Mouse (Mus musculus) gastrocnemius, adult 18-20 months (tissue): ENCODE measurements around the gene Nrp2. TPM values are rescaled to one million over a fixed set of nuclear protein-coding genes. Genes with fewer than 3 reads are reported as not detected.

ENCODE experiments used
- DNase-seq: peaks from one replicate; pipeline ENCODE4 v3.0.0; 2021; ENCODE audit warnings: low spot score
- total RNA-seq, 2 experiments: library from RNA; stranded (reverse); gene quantifications; 2 replicates each; pipeline ENCODE4 v1.2.3; 2021

Gene Nrp2
- total RNA-seq, 2 experiments from 2014 or later, result 3.7 to 8.0 TPM

- DNase-seq, result no peak
Observed at GRCm38 (mm10) chr1:62850990-62851940, 148.2 kb downstream of the Nrp2 start.

- DNase-seq, result no peak
Observed at GRCm38 (mm10) chr1:62853362-62853761, 150.3 kb downstream of the Nrp2 start.

GRCm38 (mm10) chr1:62853996-62854395 lies 150.9 kb downstream of the Nrp2 start:
- DNase-seq, result no peak

GRCm38 (mm10) chr1:62859098-62859497 lies 156.0 kb downstream of the Nrp2 start:
- no peak for DNase-seq

- no peak for DNase-seq
Observed at GRCm38 (mm10) chr1:62859556-62860300, 156.6 kb downstream of the Nrp2 start.

GRCm38 (mm10) chr1:62860327-62860726 lies 157.2 kb downstream of the Nrp2 start:
- no peak for DNase-seq

GRCm38 (mm10) chr1:62860788-62861187 lies 157.7 kb downstream of the Nrp2 start:
- DNase-seq, result no peak
